Mouse (Mus musculus) liver, adult 2 months (tissue): ENCODE results near the gene Nkx2-4. TPM values are rescaled to one million over a fixed set of nuclear protein-coding genes. Genes with fewer than 3 reads are reported as not detected.
A peak's percentile ranks its signal among the peaks of the same experiment; 100 is the strongest.

ENCODE experiments used
- DNase-seq: peaks from one replicate; pipeline ENCODE4 v3.0.0-alpha.2; 2011; ENCODE audit warnings: low read depth, low spot score; ENCODE audit errors: extremely low read depth
- H3K27ac ChIP-seq: fragments of 200-500 bp; replicated peaks from 2 replicates; pipeline ENCODE4 v1.5.1; 2012; ENCODE audit warnings: low read depth, mild to moderate bottlenecking, control low read depth, inconsistent platforms, low read length; ENCODE audit not compliant: insufficient read depth
- H3K27me3 ChIP-seq: fragments of 200-500 bp; 2 replicates; pipeline ENCODE4 v1.6.1; 2012; ENCODE audit warnings: mild to moderate bottlenecking, moderate library complexity, low read length, inconsistent platforms; ENCODE audit not compliant: control insufficient read depth, insufficient read depth
- H3K36me3 ChIP-seq: fragments of 200-500 bp; 2 replicates; pipeline ENCODE4 v1.6.1; 2012; ENCODE audit warnings: low read length, inconsistent platforms; ENCODE audit not compliant: control insufficient read depth, insufficient read depth
- H3K4me1 ChIP-seq: fragments of 200-500 bp; 2 replicates; pipeline ENCODE4 v1.6.1; 2011; ENCODE audit warnings: low read length; ENCODE audit not compliant: control insufficient read depth, insufficient read depth
- H3K4me3 ChIP-seq: fragments of 200-500 bp; 2 replicates; pipeline ENCODE4 v1.5.1; 2011; ENCODE audit warnings: low read depth, mild to moderate bottlenecking, control low read depth, low read length, moderate library complexity; ENCODE audit not compliant: insufficient read depth
- H3K79me2 ChIP-seq: fragments of 200-500 bp; 2 replicates; pipeline ENCODE4 v1.6.1; 2012; ENCODE audit warnings: inconsistent platforms, mild to moderate bottlenecking, low read length, moderate library complexity; ENCODE audit not compliant: control insufficient read depth, insufficient read depth
- H3K9ac ChIP-seq: fragments of 200-500 bp; 2 replicates; pipeline ENCODE4 v1.6.1; 2012; ENCODE audit warnings: low read depth, mild to moderate bottlenecking, control low read depth, inconsistent platforms, low read length
- CTCF ChIP-seq: fragments of 200-500 bp; IDR thresholded peaks from 2 replicates; pipeline ENCODE4 v1.5.1; 2011; ENCODE audit warnings: low read depth, low read length, control low read depth
- POLR2A ChIP-seq: fragments of 200-500 bp; IDR thresholded peaks from 2 replicates; pipeline ENCODE4 v1.6.1; 2011; ENCODE audit warnings: low read length, control low read depth; ENCODE audit not compliant: insufficient read depth; ENCODE audit errors: extremely low read depth
- WGBS: fragments of 180-500 bp; shearing (Covaris S2); methylation state at CpG from one replicate; pipeline ENCODE4 v1.1.7; 2018; 5-methylcytosine and 5-hydroxymethylcytosine counted together
- polyA plus RNA-seq: library from polyadenylated mRNA; depleted of rRNA; stranded (reverse); fragments of >200 nt; gene quantifications from 2 replicates; pipeline ENCODE4 v1.2.3, GENCODE M21; 2012; rRNA removed
- total RNA-seq: library from RNA; depleted of rRNA; stranded (reverse); fragments of >200 nt; gene quantifications from 2 replicates; pipeline ENCODE4 v1.2.3, GENCODE M21; 2014; rRNA removed

Gene Nkx2-4
- total and polyA plus RNA-seq, 2 experiments: not detected

GRCm38 (mm10) chr2:147067480-147068246 lies 17.6 kb downstream of the Nkx2-4 start:
- Histone ChIP-seq H3K27me3 (no peaks in the 10 kb centered on the region), H3K79me2 (no peaks in the 10 kb centered on the region), H3K4me1 (no peaks in the 10 kb centered on the region), H3K4me3 (no peak overlapping the region), H3K27ac (no peak overlapping the region), H3K9ac (no peak overlapping the region), H3K36me3 (peaks cover 54% of the 10 kb centered on the region)
- DNase-seq: no peak
- no peak for TF ChIP-seq POLR2A
- WGBS: 87% methylated on average over 1 of the region's 1 CpGs

- H3K27ac ChIP-seq: no peak overlapping the region
- 41% methylated on average over 2 of the region's 2 CpGs for WGBS
- peak; percentile 26 for DNase-seq
- H3K79me2 ChIP-seq: no peaks in the 10 kb centered on the region; the same call in 1 of the 2 replicates
- H3K9ac ChIP-seq: no peak overlapping the region
- no peak for TF ChIP-seq CTCF
- TF ChIP-seq POLR2A: no peak
- peaks cover 60% of the 10 kb centered on the region for H3K36me3 ChIP-seq
- H3K27me3 ChIP-seq: no peaks in the 10 kb centered on the region
- no peaks in the 10 kb centered on the region for H3K4me1 ChIP-seq
- no peak overlapping the region for H3K4me3 ChIP-seq
Observed at GRCm38 (mm10) chr2:147053229-147053892, 31.9 kb downstream of the Nkx2-4 start.

GRCm38 (mm10) chr2:147047051-147047450 lies 38.2 kb downstream of the Nkx2-4 start:
- Histone ChIP-seq H3K27ac (no peak overlapping the region), H3K9ac (no peak overlapping the region), H3K4me3 (no peak overlapping the region), H3K27me3 (no peaks in the 10 kb centered on the region), H3K36me3 (peaks cover 54% of the 10 kb centered on the region), H3K79me2 (no peaks in the 10 kb centered on the region; the same call in 1 of the 2 replicates), H3K4me1 (no peaks in the 10 kb centered on the region)
- peak; percentile 61 for DNase-seq
- 30% methylated on average over 3 of the region's 3 CpGs for WGBS
- no peak for TF ChIP-seq POLR2A
- TF ChIP-seq CTCF: no peak

- no peaks in the 10 kb centered on the region for H3K4me1 ChIP-seq
- H3K9ac ChIP-seq: no peak overlapping the region
- peaks cover 46% of the 10 kb centered on the region for H3K36me3 ChIP-seq
- WGBS: 82% methylated on average over 2 of the region's 2 CpGs
- no peak for DNase-seq
- H3K27me3 ChIP-seq: no peaks in the 10 kb centered on the region
- TF ChIP-seq CTCF (no peak), POLR2A (no peak)
- no peaks in the 10 kb centered on the region; the same call in 1 of the 2 replicates for H3K79me2 ChIP-seq
- no peak overlapping the region for H3K27ac ChIP-seq
- H3K4me3 ChIP-seq: no peak overlapping the region
Observed at GRCm38 (mm10) chr2:147035864-147036263, 49.4 kb downstream of the Nkx2-4 start.

Other genes with a start within 250 kb of the Nkx2-4 start
- gene Kiz, start 229.6 kb downstream of the Nkx2-4 start, total RNA-seq: 18.5 and 19.7 TPM in 2 replicates
- 3.1 and 3.7 TPM in 2 replicates for gene Kiz, start 229.6 kb downstream of the Nkx2-4 start, polyA plus RNA-seq
- gene Xrn2, start 72.4 kb downstream of the Nkx2-4 start, total RNA-seq: 35.8 and 57.9 TPM in 2 replicates
- gene Xrn2, start 72.4 kb downstream of the Nkx2-4 start, polyA plus RNA-seq: 13.5 and 14.5 TPM in 2 replicates
- gene Nkx2-2, start 108.8 kb upstream of the Nkx2-4 start, total RNA-seq: not detected in 2 replicates
- not detected in 2 replicates for gene Nkx2-2, start 108.8 kb upstream of the Nkx2-4 start, polyA plus RNA-seq